Mouse (Mus musculus) left cerebral cortex, adult 9 months (tissue): ENCODE measurements around the gene Rinl.

Experiments used
- DNase-seq, 2 experiments: peaks; one replicate each; pipeline ENCODE4 v3.0.0; 2022; ENCODE audit warnings: low spot score in 2 of 2

Gene Rinl

GRCm38 (mm10) chr7:28780857-28781256 is 7.9 kb upstream of the Rinl start:
- no peak for DNase-seq

- no peak for DNase-seq
Observed at GRCm38 (mm10) chr7:28781261-28781663, 7.5 kb upstream of the Rinl start.

- DNase-seq, result no peak
Observed at GRCm38 (mm10) chr7:28785161-28785560, 3.6 kb upstream of the Rinl start.

- no peak for DNase-seq
Observed at GRCm38 (mm10) chr7:28787884-28788283, 885 bp upstream of the Rinl start.

GRCm38 (mm10) chr7:28789235-28789634 is 466 bp downstream of the Rinl start:
- DNase-seq, result no peak

GRCm38 (mm10) chr7:28790066-28790806 is 1.5 kb downstream of the Rinl start:
- no peak for DNase-seq

- no peak for DNase-seq
Observed at GRCm38 (mm10) chr7:28791706-28792105, 2.9 kb downstream of the Rinl start.

GRCm38 (mm10) chr7:28792391-28793185 is 3.8 kb downstream of the Rinl start:
- no peak for DNase-seq

- no peak for DNase-seq
Observed at GRCm38 (mm10) chr7:28793834-28794233, 5.1 kb downstream of the Rinl start.

GRCm38 (mm10) chr7:28794496-28794895 is 5.7 kb downstream of the Rinl start:
- DNase-seq, result no peak

GRCm38 (mm10) chr7:28795832-28796231 is 7.1 kb downstream of the Rinl start:
- DNase-seq, result no peak

- DNase-seq, result peak in 1 of 2 experiments; percentile 75
Observed at GRCm38 (mm10) chr7:28796562-28796975, 7.8 kb downstream of the Rinl start.

GRCm38 (mm10) chr7:28799994-28800393 is 11.2 kb downstream of the Rinl start:
- no peak for DNase-seq

- no peak for DNase-seq
Observed at GRCm38 (mm10) chr7:28801451-28801850, 12.7 kb downstream of the Rinl start.

GRCm38 (mm10) chr7:28801901-28802670 is 13.3 kb downstream of the Rinl start:
- no peak for DNase-seq

- no peak for DNase-seq
Observed at GRCm38 (mm10) chr7:28802846-28803588, 14.2 kb downstream of the Rinl start.

- DNase-seq, result no peak
Observed at GRCm38 (mm10) chr7:28803756-28804155, 15.0 kb downstream of the Rinl start.

- DNase-seq, result no peak
Observed at GRCm38 (mm10) chr7:28806869-28807268, 18.1 kb downstream of the Rinl start.

GRCm38 (mm10) chr7:28807641-28808220 is 19.0 kb downstream of the Rinl start:
- DNase-seq, result peak in 1 of 2 experiments; percentile 32

- DNase-seq, result peak in 1 of 2 experiments; percentile 41
Observed at GRCm38 (mm10) chr7:28808221-28808941, 19.6 kb downstream of the Rinl start, which contains the start of gene Hnrnpl. TSS of gene Hnrnpl (plus strand) at chr7:28808541.
